Mouse (Mus musculus): ENCODE results near the gene Zfp119a.
"Not testable (repeated sequence)": the region's sequence is repeated elsewhere in the genome, so short reads cannot be mapped to it uniquely, and the experiment has no call there.

The Zfp119a gene
- long read RNA-seq, experiment 1, partial matches to known transcripts = 0 of 4 reads
- long read RNA-seq, experiment 1, other reads (novel, unspliced or antisense) = 1 of 4 reads
- long read RNA-seq, experiment 2, transcript Zfp119a-201 (4 exons, 2,018 nt) = major isoform, 7 of 10 reads
- long read RNA-seq, experiment 2, partial matches to known transcripts = 0 of 10 reads
- long read RNA-seq, experiment 2, other reads (novel, unspliced or antisense) = 3 of 10 reads

- intact Hi-C loops (cut with DNase I) = not testable (repeated sequence)
These were observed at the start of gene Zfp119a for GRCm38 (mm10) chr17:55878636-55879369. Zfp119a (minus strand) TSS chr17:55878930.

GRCm38 (mm10) chr17:55906669-55907068 lies 27.9 kb upstream of the Zfp119a start:
- intact Hi-C loops (cut with DNase I) = no loop called here

GRCm38 (mm10) chr17:55904131-55904530 lies 25.4 kb upstream of the Zfp119a start:
- intact Hi-C loops (cut with DNase I) = no loop called here

GRCm38 (mm10) chr17:55903687-55904086 lies 25.0 kb upstream of the Zfp119a start:
- intact Hi-C loops (cut with DNase I) = no loop called here

- intact Hi-C loops (cut with DNase I) = no loop called here
These were observed 24.4 kb upstream of the Zfp119a start for GRCm38 (mm10) chr17:55903087-55903486.

- intact Hi-C loops (cut with DNase I) = loop anchor here (5.0 kb wide), 1 partner anchor 55 kb away; the partner anchor contains the start of gene Zfp119b
These were observed 13.8 kb upstream of the Zfp119a start for GRCm38 (mm10) chr17:55892406-55892955.

GRCm38 (mm10) chr17:55884912-55885311 lies 6.2 kb upstream of the Zfp119a start:
- intact Hi-C loops (cut with DNase I) = loop anchor here (5.0 kb wide), 3 partner anchors 67 to 183 kb away; partner anchors contain the start of gene Ebi3

GRCm38 (mm10) chr17:55883631-55884030 lies 4.9 kb upstream of the Zfp119a start:
- intact Hi-C loops (cut with DNase I) = loop anchor here (5.0 kb wide), 3 partner anchors 69 to 181 kb away; partner anchors contain the start of gene Ebi3

GRCm38 (mm10) chr17:55878282-55878635 lies 471 bp downstream of the Zfp119a start:
- intact Hi-C loops (cut with DNase I) = not testable (repeated sequence)

- intact Hi-C loops (cut with DNase I) = no loop called here
These were observed 1.5 kb downstream of the Zfp119a start for GRCm38 (mm10) chr17:55877184-55877583.

GRCm38 (mm10) chr17:55843067-55843466 lies 35.7 kb downstream of the Zfp119a start:
- intact Hi-C loops (cut with DNase I) = no loop called here

GRCm38 (mm10) chr17:55821566-55821965 lies 57.2 kb downstream of the Zfp119a start:
- intact Hi-C loops (cut with DNase I) = no loop called here

- intact Hi-C loops (cut with DNase I) = no loop called here
These were observed 61.9 kb downstream of the Zfp119a start for GRCm38 (mm10) chr17:55816853-55817252.

All from adrenal gland (tissue).